Mouse (Mus musculus): ENCODE data around the gene Gm21518.
"Not testable (repeated sequence)": the region's sequence is repeated elsewhere in the genome, so short reads cannot be mapped to it uniquely, and the experiment has no call there.

Gene Gm21518

DNA sequence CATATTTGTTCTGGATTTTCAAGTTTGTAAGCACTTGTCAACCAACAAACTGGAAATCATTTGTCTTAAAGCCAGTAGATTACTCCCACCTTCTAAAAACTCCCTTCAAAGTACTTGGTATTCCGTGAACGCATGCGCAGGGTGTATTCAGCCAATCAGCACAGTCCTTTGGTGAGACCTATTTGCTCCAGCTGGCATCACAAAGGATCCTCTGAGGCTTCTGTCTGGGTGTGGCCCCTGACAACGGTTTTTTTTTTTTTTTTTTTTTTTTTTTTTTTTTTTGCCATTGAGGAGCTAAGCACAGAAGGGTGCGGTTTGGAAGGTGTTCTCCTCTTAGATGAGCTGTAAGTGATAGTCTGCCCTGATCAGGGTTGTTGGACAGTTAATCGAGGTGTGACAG lies at the start of gene Gm21518:
Gene Gm21518 (plus strand): TSS at position 301 of the 400 bp plus-strand sequence.
- not testable (repeated sequence) for DNase-seq

All from right cerebral cortex, postnatal 14 days (tissue).